Mouse (Mus musculus) intestine, embryonic 14.5 days (tissue): ENCODE results near the gene St6galnac5. TPM values are rescaled to one million over a fixed set of nuclear protein-coding genes. Genes with fewer than 3 reads are reported as not detected.

Experiments used
- ATAC-seq: fragments of 200-750 bp; cut with Nextera tagmentation; replicated peaks from 2 replicates; pipeline ENCODE4 v1.8.0; 2017; ENCODE audit warnings: low read depth, moderate number of reproducible peaks, moderate TSS enrichment, moderate library complexity; ENCODE audit not compliant: low FRiP score, low TSS enrichment
- DNase-seq: peaks from one replicate; pipeline ENCODE4 v3.0.0-alpha.2; 2018; ENCODE audit warnings: low spot score
- H3K27ac ChIP-seq: fragments of 300-500 bp; sonication (generic); 2 replicates; pipeline ENCODE4 v1.5.1; 2014; ENCODE audit warnings: low read depth, mild to moderate bottlenecking, control low read depth
- H3K27me3 ChIP-seq: fragments of 300-500 bp; sonication (generic); replicated peaks from 2 replicates; pipeline ENCODE4 v1.6.1; 2014; ENCODE audit warnings: low read length, control low read depth; ENCODE audit not compliant: control insufficient read depth, insufficient read depth
- H3K36me3 ChIP-seq: fragments of 300-500 bp; sonication (generic); 2 replicates; pipeline ENCODE4 v1.6.1; 2014; ENCODE audit warnings: low read length, control low read depth; ENCODE audit not compliant: control insufficient read depth, insufficient read depth
- H3K4me1 ChIP-seq: fragments of 300-500 bp; sonication (generic); replicated peaks from 2 replicates; pipeline ENCODE4 v1.6.1; 2014; ENCODE audit warnings: low read length, control low read depth, mixed read lengths; ENCODE audit not compliant: control insufficient read depth, insufficient read depth
- H3K4me2 ChIP-seq: fragments of 300-500 bp; sonication (generic); 2 replicates; pipeline ENCODE4 v1.6.1; 2014; ENCODE audit warnings: low read length
- H3K4me3 ChIP-seq: fragments of 300-500 bp; sonication (generic); 2 replicates; pipeline ENCODE4 v1.5.1; 2014; ENCODE audit warnings: low read depth, low read length, control low read depth, mixed read lengths
- H3K9ac ChIP-seq: fragments of 300-500 bp; sonication (generic); 2 replicates; pipeline ENCODE4 v1.6.1; 2014; ENCODE audit warnings: mild to moderate bottlenecking, low read length
- H3K9me3 ChIP-seq: fragments of 300-500 bp; sonication (generic); 2 replicates; pipeline ENCODE4 v1.6.1; 2016; ENCODE audit warnings: low read length, control low read depth; ENCODE audit not compliant: control insufficient read depth
- WGBS: fragments of 180-500 bp; shearing (Covaris S2); extraction: QIAGEN DNeasy Blood & Tissue Kit; methylation state at CpG from one replicate; pipeline ENCODE4 v1.1.7; 2014; 5-methylcytosine and 5-hydroxymethylcytosine counted together
- polyA plus RNA-seq: library from polyadenylated mRNA; unstranded; fragments of >200 nt; fragmentation: Nextera tagmentation; extraction: Ambion mirVana; gene quantifications from 2 replicates; pipeline ENCODE4 v1.2.1, GENCODE M21; 2014

Gene St6galnac5
- polyA plus RNA-seq, 1 experiment from 2014 or later, result 0.60 TPM

DNA sequence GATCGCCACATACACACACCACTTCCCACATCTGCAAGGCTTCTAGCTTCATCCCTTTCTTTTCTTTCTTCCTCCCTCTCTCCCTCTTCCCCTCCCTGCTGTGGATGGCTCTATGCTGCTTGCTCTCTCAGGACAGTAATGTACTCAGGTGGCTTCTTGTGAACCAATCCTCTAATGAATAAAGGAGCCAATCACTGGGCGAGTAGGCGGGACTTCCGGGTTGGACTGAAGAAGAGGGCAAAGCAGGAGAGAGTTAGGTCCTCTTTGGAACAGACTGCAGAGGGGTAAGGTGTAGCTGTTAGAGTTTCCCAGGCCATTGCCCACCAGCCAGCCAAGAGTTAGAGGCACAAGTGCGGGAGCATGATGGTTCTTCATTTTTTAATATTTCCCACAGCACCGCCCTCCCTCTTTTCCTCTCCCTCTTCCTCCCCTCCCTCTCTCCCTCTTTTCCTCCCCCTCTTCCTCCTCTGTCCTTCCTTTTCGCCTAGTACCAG lies 52.2 kb downstream of the St6galnac5 start:
- ATAC-seq (no peak), DNase-seq (no peak)
- Histone ChIP-seq H3K27ac (no peak overlapping the region), H3K4me2 (no peak overlapping the region), H3K4me3 (no peak overlapping the region), H3K9ac (no peak overlapping the region), H3K27me3 (no peaks in the 10 kb centered on the region), H3K9me3 (no peaks in the 10 kb centered on the region), H3K4me1 (peaks cover 3% of the 10 kb centered on the region; the same call in 1 of the 2 replicates), H3K36me3 (no peaks in the 10 kb centered on the region)
- WGBS, result 80% methylated on average over 7 of the region's 7 CpGs

GRCm38 (mm10) chr3:152929256-152929787 lies 52.7 kb downstream of the St6galnac5 start:
- Histone ChIP-seq H3K9me3 (no peaks in the 10 kb centered on the region), H3K4me2 (no peak overlapping the region), H3K27me3 (no peaks in the 10 kb centered on the region), H3K4me1 (peaks cover 3% of the 10 kb centered on the region; the same call in 1 of the 2 replicates), H3K9ac (no peak overlapping the region), H3K27ac (no peak overlapping the region), H3K36me3 (no peaks in the 10 kb centered on the region), H3K4me3 (no peak overlapping the region)
- DNase-seq (no peak), ATAC-seq (no peak)
- WGBS, result 73% methylated on average over 10 of the region's 10 CpGs

DNA sequence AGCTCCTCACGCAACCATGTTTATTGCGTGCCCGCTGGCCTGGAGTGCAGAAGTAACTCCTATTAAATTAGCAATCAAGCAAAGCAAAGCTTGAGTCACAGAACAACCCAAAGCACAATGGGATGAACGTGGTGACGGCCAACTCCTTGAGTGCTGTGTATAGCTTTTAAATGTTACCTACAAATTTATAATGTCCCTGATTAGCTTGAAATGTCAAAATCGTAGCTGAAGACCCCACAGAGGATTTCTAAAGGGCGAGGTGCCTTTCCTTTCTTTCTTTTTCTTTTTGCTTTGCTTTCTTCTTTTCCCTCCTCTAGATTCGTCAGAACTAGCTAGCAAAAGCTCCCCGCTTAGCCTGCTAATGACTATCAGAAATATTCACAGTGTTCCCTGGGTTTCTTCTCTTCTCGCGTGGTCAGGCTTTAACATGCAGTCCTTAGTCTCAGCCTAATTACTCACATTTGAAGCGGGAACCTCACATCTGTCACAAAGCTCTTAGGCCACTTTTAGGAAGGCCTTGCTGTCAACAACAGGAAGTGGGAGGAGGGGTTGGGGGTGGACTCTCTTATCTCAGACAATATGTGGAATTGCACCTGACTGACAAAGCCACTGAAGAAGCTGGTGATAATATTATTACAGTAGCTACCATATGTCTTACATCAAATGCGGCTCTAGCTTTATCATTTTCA lies 53.6 kb downstream of the St6galnac5 start:
- no peaks in the 10 kb centered on the region for H3K36me3 ChIP-seq
- peaks cover 10% of the 10 kb centered on the region for H3K4me1 ChIP-seq
- no peak overlapping the region for H3K4me3 ChIP-seq
- H3K9ac ChIP-seq, result no peak overlapping the region
- ATAC-seq (no peak), DNase-seq (no peak)
- no peak overlapping the region for H3K4me2 ChIP-seq
- no peaks in the 10 kb centered on the region for H3K9me3 ChIP-seq
- no peaks in the 10 kb centered on the region for H3K27me3 ChIP-seq
- 66% methylated on average over 13 of the region's 13 CpGs for WGBS
- no peak overlapping the region for H3K27ac ChIP-seq

GRCm38 (mm10) chr3:152926166-152926565 lies 55.9 kb downstream of the St6galnac5 start:
- Histone ChIP-seq H3K27ac (no peak overlapping the region), H3K9me3 (no peaks in the 10 kb centered on the region), H3K4me3 (no peak overlapping the region), H3K4me2 (no peak overlapping the region), H3K36me3 (no peaks in the 10 kb centered on the region), H3K27me3 (no peaks in the 10 kb centered on the region), H3K4me1 (peaks cover 11% of the 10 kb centered on the region), H3K9ac (no peak overlapping the region)
- WGBS, result 52% methylated on average over 4 of the region's 4 CpGs
- DNase-seq (no peak), ATAC-seq (no peak)

DNA sequence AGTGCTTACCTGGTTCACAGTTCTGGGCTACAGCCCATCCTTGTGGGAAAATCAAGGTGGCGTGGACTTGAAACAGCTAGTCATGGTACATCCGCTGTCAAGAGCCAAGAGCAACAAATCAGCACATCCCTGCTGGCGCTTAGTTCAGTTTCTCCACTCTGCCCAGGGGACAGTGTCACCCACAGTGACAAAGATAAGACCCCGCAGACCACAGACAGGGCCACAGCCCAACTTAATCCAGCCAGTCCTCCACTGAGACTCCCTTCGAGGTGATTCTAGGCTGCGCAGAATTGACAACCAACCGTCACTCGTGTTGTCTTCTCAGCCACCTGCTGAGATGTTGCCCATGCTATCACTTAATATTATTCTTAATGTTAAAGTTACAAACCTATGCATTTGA lies 56.7 kb downstream of the St6galnac5 start:
- no peak for ATAC-seq
- no peak for DNase-seq
- Histone ChIP-seq H3K4me2 (no peak overlapping the region), H3K36me3 (no peaks in the 10 kb centered on the region), H3K4me1 (peaks cover 11% of the 10 kb centered on the region), H3K27ac (no peak overlapping the region), H3K9ac (no peak overlapping the region), H3K4me3 (no peak overlapping the region), H3K9me3 (no peaks in the 10 kb centered on the region), H3K27me3 (no peaks in the 10 kb centered on the region)
- 88% methylated on average over 8 of the region's 8 CpGs for WGBS

- DNase-seq, result no peak
- Histone ChIP-seq H3K4me2 (peak overlapping the region; percentile 34), H3K4me3 (no peak overlapping the region), H3K9ac (no peak overlapping the region), H3K27me3 (no peaks in the 10 kb centered on the region), H3K9me3 (no peaks in the 10 kb centered on the region), H3K36me3 (no peaks in the 10 kb centered on the region), H3K27ac (no peak overlapping the region), H3K4me1 (peaks cover 8% of the 10 kb centered on the region; the same call in 1 of the 2 replicates)
- no peak; the same call in 1 of the 2 replicates for ATAC-seq
- WGBS, result 33% methylated on average over 15 of the region's 15 CpGs
Measured at GRCm38 (mm10) chr3:152923530-152923929, 58.5 kb downstream of the St6galnac5 start.

- no peak overlapping the region for H3K4me2 ChIP-seq
- no peaks in the 10 kb centered on the region for H3K9me3 ChIP-seq
- DNase-seq (no peak), ATAC-seq (no peak)
- no peaks in the 10 kb centered on the region for H3K27me3 ChIP-seq
- H3K36me3 ChIP-seq, result no peaks in the 10 kb centered on the region
- no peak overlapping the region for H3K27ac ChIP-seq
- peaks cover 8% of the 10 kb centered on the region; the same call in 1 of the 2 replicates for H3K4me1 ChIP-seq
- H3K9ac ChIP-seq, result no peak overlapping the region
- no peak overlapping the region for H3K4me3 ChIP-seq
- 67% methylated on average over 3 of the region's 3 CpGs for WGBS
Measured at GRCm38 (mm10) chr3:152920365-152920764, 61.7 kb downstream of the St6galnac5 start.

DNA sequence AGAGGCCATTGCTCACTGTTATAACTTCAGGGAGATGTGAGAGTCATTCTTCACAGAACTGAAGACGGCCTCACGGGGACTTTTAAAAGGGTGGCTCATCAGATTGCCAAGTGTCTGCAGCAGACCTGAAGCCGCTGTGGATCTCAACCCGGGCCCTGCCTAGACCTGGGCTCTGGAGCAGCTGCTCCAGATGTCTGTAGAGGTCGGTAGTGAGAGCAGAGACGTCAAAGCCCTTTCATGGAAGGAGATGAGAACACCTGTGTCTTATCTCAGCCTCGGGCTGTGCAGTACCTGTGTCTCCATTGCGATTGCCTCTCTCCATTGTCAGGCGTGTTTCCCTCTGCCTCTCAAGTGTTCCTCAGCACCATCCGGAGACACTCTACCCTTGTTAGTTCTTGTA lies 62.9 kb downstream of the St6galnac5 start:
- Histone ChIP-seq H3K9me3 (no peaks in the 10 kb centered on the region), H3K27me3 (no peaks in the 10 kb centered on the region), H3K27ac (no peak overlapping the region), H3K4me2 (no peak overlapping the region), H3K4me3 (no peak overlapping the region), H3K9ac (no peak overlapping the region), H3K36me3 (no peaks in the 10 kb centered on the region), H3K4me1 (peaks cover 7% of the 10 kb centered on the region; the same call in 1 of the 2 replicates)
- 67% methylated on average over 10 of the region's 10 CpGs for WGBS
- no peak for ATAC-seq
- DNase-seq, result no peak

GRCm38 (mm10) chr3:152917579-152917978 lies 64.5 kb downstream of the St6galnac5 start:
- 71% methylated on average over 8 of the region's 8 CpGs for WGBS
- Histone ChIP-seq H3K36me3 (no peaks in the 10 kb centered on the region), H3K9ac (no peak overlapping the region), H3K27ac (no peak overlapping the region), H3K4me1 (no peaks in the 10 kb centered on the region), H3K4me2 (no peak overlapping the region), H3K27me3 (no peaks in the 10 kb centered on the region), H3K4me3 (no peak overlapping the region), H3K9me3 (no peaks in the 10 kb centered on the region)
- DNase-seq, result no peak
- no peak for ATAC-seq
